11 mouse cellular contexts compared by ENCODE assay signal in the genomic region with DNA sequence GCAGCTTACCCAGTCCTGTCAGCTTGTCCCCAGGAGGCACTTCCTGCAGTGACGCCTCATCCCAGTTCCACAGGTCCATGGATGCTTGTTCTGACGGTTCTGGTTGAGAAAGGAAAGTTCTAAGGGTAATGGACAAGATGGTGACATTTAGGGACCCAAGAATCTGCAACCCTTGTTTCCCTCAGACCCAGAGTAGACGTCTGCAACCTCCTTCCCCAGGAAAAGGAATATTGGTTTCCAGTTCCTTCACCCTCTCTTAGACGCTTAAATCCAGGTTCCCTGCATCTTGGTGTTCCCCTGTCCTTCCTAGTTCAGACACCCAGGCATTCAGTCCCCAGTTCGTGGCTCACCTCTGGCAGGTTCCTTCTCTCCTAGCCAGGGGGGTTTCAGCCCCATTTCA. TPM values are rescaled to one million over a fixed set of nuclear protein-coding genes. Genes with fewer than 3 reads are reported as not detected.
DNase-seq lines count a peak whose midpoint lies in the region; ATAC-seq and TF ChIP-seq lines count a peak whose summit lies in the region.
"Had no signal": no experiment of that assay in that cellular context is flagged by ENCODE, and none has a peak within 500 bp of the region (broad histone marks: within the 10 kb centered on the region; RNA-seq: fewer than 3 reads in every experiment).

A gene (minus strand): TSS at position 101 of the 400 bp plus-strand sequence.

- DNase-seq in kidney, postnatal 4 days, result no peak
- no peak for DNase-seq in embryonic facial prominence, embryonic 14.5 days (ENCODE audit: low spot score)
- no peak for DNase-seq in midbrain, postnatal 0 days (ENCODE audit: low spot score)
- DNase-seq in spleen, postnatal 4 days (ENCODE audit: low spot score in 2 of 2), result no peak
- no peak for DNase-seq in kidney, postnatal 25 days
- DNase-seq: kidney, adult 2 months; right cerebral cortex, postnatal 4 days had no signal

- peaks cover 58% of the 10 kb centered on the region for H3K27me3 ChIP-seq in kidney, embryonic 15.5 days
- H3K27me3 ChIP-seq in embryonic facial prominence, embryonic 14.5 days (replicated peaks; ENCODE audit: control insufficient read depth, insufficient read depth, low read length), result peaks cover 55% of the 10 kb centered on the region
- H3K27me3 ChIP-seq in intestine, postnatal 0 days (replicated peaks; ENCODE audit: control insufficient read depth, insufficient read depth, low read length), result peaks cover 50% of the 10 kb centered on the region
- peaks cover 55% of the 10 kb centered on the region for H3K27me3 ChIP-seq in midbrain, postnatal 0 days (ENCODE audit: insufficient read depth, low read length)

- H3K9me3 ChIP-seq in kidney, embryonic 15.5 days (replicated peaks), result no peaks in the 10 kb centered on the region
- H3K9me3 ChIP-seq in embryonic facial prominence, embryonic 14.5 days (ENCODE audit: control insufficient read depth, low read length), result no peaks in the 10 kb centered on the region
- no peaks in the 10 kb centered on the region for H3K9me3 ChIP-seq in intestine, postnatal 0 days (ENCODE audit: control insufficient read depth)
- H3K9me3 ChIP-seq in midbrain, postnatal 0 days (ENCODE audit: low read length), result no peaks in the 10 kb centered on the region

- no peak within 1 kb of the TSS for H3K9ac ChIP-seq in kidney, embryonic 15.5 days
- H3K9ac ChIP-seq in embryonic facial prominence, embryonic 14.5 days (ENCODE audit: low read depth, low read length), result no peak within 1 kb of the TSS
- no peak within 1 kb of the TSS for H3K9ac ChIP-seq in intestine, postnatal 0 days (ENCODE audit: low read depth, low read length)
- H3K9ac ChIP-seq in midbrain, postnatal 0 days (replicated peaks; ENCODE audit: low read length, poor library complexity, severe bottlenecking), result no peak within 1 kb of the TSS

- peaks cover 30% of the 10 kb centered on the region for H3K4me1 ChIP-seq in kidney, embryonic 15.5 days
- H3K4me1 ChIP-seq in embryonic facial prominence, embryonic 14.5 days (ENCODE audit: control insufficient read depth, insufficient read depth, low read length), result no peaks in the 10 kb centered on the region; the same call in 1 of the 2 replicates
- H3K4me1 ChIP-seq in intestine, postnatal 0 days (replicated peaks; ENCODE audit: control insufficient read depth, insufficient read depth, low read length), result no peaks in the 10 kb centered on the region
- no peaks in the 10 kb centered on the region for H3K4me1 ChIP-seq in midbrain, postnatal 0 days (ENCODE audit: insufficient read depth, low read length)

- H3K36me3 ChIP-seq in kidney, embryonic 15.5 days, result peaks cover 8% of the 10 kb centered on the region
- H3K36me3 ChIP-seq in embryonic facial prominence, embryonic 14.5 days (ENCODE audit: control insufficient read depth, insufficient read depth, low read length), result peaks cover 10% of the 10 kb centered on the region
- H3K36me3 ChIP-seq in intestine, postnatal 0 days (ENCODE audit: control insufficient read depth, insufficient read depth), result peaks cover 9% of the 10 kb centered on the region; the same call in 1 of the 2 replicates
- H3K36me3 ChIP-seq in midbrain, postnatal 0 days (ENCODE audit: insufficient read depth, low read length), result peaks cover 10% of the 10 kb centered on the region

- peak within 1 kb of the TSS; percentile 26 for H3K4me3 ChIP-seq in kidney, embryonic 15.5 days (replicated peaks)
- peak within 1 kb of the TSS; percentile 21 for H3K4me3 ChIP-seq in embryonic facial prominence, embryonic 14.5 days (ENCODE audit: low read depth, low read length)
- peak within 1 kb of the TSS; percentile 13 for H3K4me3 ChIP-seq in intestine, postnatal 0 days (ENCODE audit: low read depth, low read length)
- H3K4me3 ChIP-seq in midbrain, postnatal 0 days (ENCODE audit: low read depth, low read length), result 0 out of 2 replicates have a peak within 1 kb of the TSS, but pooled peaks have one; percentile 3

- no peak for ATAC-seq in kidney, embryonic 15.5 days (replicated peaks; ENCODE audit: low FRiP score)
- no peak for ATAC-seq in embryonic facial prominence, embryonic 14.5 days (ENCODE audit: low read depth)
- no peak for ATAC-seq in intestine, postnatal 0 days
- ATAC-seq in midbrain, postnatal 0 days (ENCODE audit: low FRiP score), result no peak
- no peak for ATAC-seq in megakaryocyte-erythroid progenitor cell, adult 5-6 weeks (replicated peaks; ENCODE audit: low FRiP score, low TSS enrichment, poor library complexity, severe bottlenecking)

- peak within 1 kb of the TSS; percentile 56 for H3K4me2 ChIP-seq in kidney, embryonic 15.5 days
- peak within 1 kb of the TSS; percentile 36 for H3K4me2 ChIP-seq in embryonic facial prominence, embryonic 14.5 days (ENCODE audit: low read depth, low read length)
- H3K4me2 ChIP-seq in intestine, postnatal 0 days (replicated peaks; ENCODE audit: low read depth), result peak within 1 kb of the TSS; percentile 38
- H3K4me2 ChIP-seq in midbrain, postnatal 0 days (ENCODE audit: low read depth, low read length, poor library complexity, severe bottlenecking), result peak within 1 kb of the TSS; percentile 15; the same call in 1 of the 2 replicates

- WGBS in kidney, embryonic 15.5 days, result 7% methylated on average over 5 of the region's 5 CpGs
- WGBS in embryonic facial prominence, embryonic 14.5 days, result under 1% methylated on average over 5 of the region's 5 CpGs
- WGBS in intestine, postnatal 0 days, result 6% methylated on average over 5 of the region's 5 CpGs
- WGBS in midbrain, postnatal 0 days, result 4% methylated on average over 5 of the region's 5 CpGs

- TF ChIP-seq CTCF in intestine, postnatal 0 days (IDR thresholded peaks at IDR 0.05; ENCODE audit: low read depth), result no peak
- no peak for TF ChIP-seq CTCF in midbrain, postnatal 0 days (IDR thresholded peaks at IDR 0.05)

- H3K27ac ChIP-seq in kidney, embryonic 15.5 days, result no peak within 1 kb of the TSS
- no peak within 1 kb of the TSS for H3K27ac ChIP-seq in embryonic facial prominence, embryonic 14.5 days (replicated peaks; ENCODE audit: low read depth, low read length)
- no peak within 1 kb of the TSS for H3K27ac ChIP-seq in intestine, postnatal 0 days (ENCODE audit: low read depth, low read length)
- no peak within 1 kb of the TSS for H3K27ac ChIP-seq in midbrain, postnatal 0 days (ENCODE audit: low read depth, low read length)

RNA-seq across cellular contexts. Expression of the gene that starts here (rescaled TPM):
- not detected in 2 replicates for polyA plus RNA-seq in kidney, embryonic 15.5 days (2015; fragmentation: Nextera tagmentation; extraction: Ambion mirVana)
- polyA plus RNA-seq in embryonic facial prominence, embryonic 14.5 days (2014; fragmentation: Nextera tagmentation; extraction: Ambion mirVana), result not detected in 2 replicates
- polyA plus RNA-seq in intestine, postnatal 0 days (2015; fragmentation: Nextera tagmentation; extraction: Ambion mirVana), result not detected in 2 replicates
- total RNA-seq in midbrain, postnatal 0 days (2014; rRNA removed), result 1.2 TPM in 1 of 2 replicates, not detected in the other
- 0.15 TPM in 1 of 2 replicates, not detected in the other for polyA plus RNA-seq in midbrain, postnatal 0 days (2015; fragmentation: Nextera tagmentation; extraction: Ambion mirVana)
- total RNA-seq in megakaryocyte-erythroid progenitor cell, adult 5-6 weeks (2014; fragmentation: Nextera tagmentation), result not detected in 2 replicates
- not detected in 2 replicates for total RNA-seq in megakaryocyte-erythroid progenitor cell, adult 5-6 weeks (2017)
- polyA plus RNA-seq: brain, embryonic 14.5 days; kidney, adult 2 months had no signal
